Mouse (Mus musculus) small intestine, adult 2 months (tissue): ENCODE data around the gene Ccdc183. TPM values are rescaled to one million over a fixed set of nuclear protein-coding genes. Genes with fewer than 3 reads are reported as not detected.

Source experiments
- H3K27ac ChIP-seq: fragments of 200-500 bp; 2 replicates; pipeline ENCODE4 v1.5.1; 2012; ENCODE audit warnings: low read depth, low read length, control low read depth, inconsistent platforms; ENCODE audit not compliant: insufficient read depth
- H3K27me3 ChIP-seq: fragments of 200-500 bp; 2 replicates; pipeline ENCODE4 v1.6.1; 2012; ENCODE audit warnings: mild to moderate bottlenecking, moderate library complexity, low read length, inconsistent platforms; ENCODE audit not compliant: control insufficient read depth, insufficient read depth
- H3K36me3 ChIP-seq: fragments of 200-500 bp; 2 replicates; pipeline ENCODE4 v1.6.1; 2012; ENCODE audit warnings: mild to moderate bottlenecking, low read length, control low read depth, inconsistent platforms; ENCODE audit not compliant: control insufficient read depth, insufficient read depth
- H3K4me1 ChIP-seq: fragments of 200-500 bp; 2 replicates; pipeline ENCODE4 v1.6.1; 2012; ENCODE audit warnings: low read length, inconsistent platforms, mixed read lengths; ENCODE audit not compliant: control insufficient read depth, insufficient read depth, insufficient read length
- H3K4me3 ChIP-seq: fragments of 200-500 bp; 2 replicates; pipeline ENCODE4 v1.5.1; 2012; ENCODE audit warnings: low read depth, mild to moderate bottlenecking, control low read depth, inconsistent platforms, low read length, moderate library complexity
- CTCF ChIP-seq: fragments of 200-500 bp; IDR thresholded peaks from 2 replicates; pipeline ENCODE4 v1.5.1; 2012; ENCODE audit warnings: low read depth, mild to moderate bottlenecking, control low read depth, inconsistent platforms, low read length, moderate library complexity, mixed read lengths; ENCODE audit not compliant: insufficient replicate concordance, insufficient read length; ENCODE audit errors: extremely low read depth
- POLR2A ChIP-seq: fragments of 200-500 bp; IDR thresholded peaks from 2 replicates; pipeline ENCODE4 v1.6.1; 2012; ENCODE audit warnings: low read depth, mild to moderate bottlenecking, control low read depth, inconsistent platforms, low read length, moderate library complexity
- WGBS: fragments of 180-500 bp; shearing (Covaris S2); methylation state at CpG from one replicate; pipeline ENCODE4 v1.1.7; 2018; 5-methylcytosine and 5-hydroxymethylcytosine counted together
- polyA plus RNA-seq: library from polyadenylated mRNA; depleted of rRNA; stranded (reverse); fragments of >200 nt; gene quantifications from 2 replicates; pipeline ENCODE4 v1.2.3, GENCODE M21; 2012

Gene Ccdc183
- polyA plus RNA-seq, 1 experiment: not detected

- H3K36me3 ChIP-seq: peaks cover 48% of the 10 kb centered on the region
- no peaks in the 10 kb centered on the region for H3K27me3 ChIP-seq
- WGBS: 90% methylated on average over 8 of the region's 8 CpGs
- H3K4me3 ChIP-seq: no peak overlapping the region
- H3K27ac ChIP-seq: no peak overlapping the region
- H3K4me1 ChIP-seq: no peaks in the 10 kb centered on the region
- TF ChIP-seq POLR2A: no peak
- TF ChIP-seq CTCF: no peak
Measured at GRCm38 (mm10) chr2:25588227-25588907, 29.1 kb downstream of the Ccdc183 start.

GRCm38 (mm10) chr2:25587290-25587689 lies 30.2 kb downstream of the Ccdc183 start:
- Histone ChIP-seq H3K4me3 (no peak overlapping the region), H3K4me1 (no peaks in the 10 kb centered on the region; the same call in 1 of the 2 replicates), H3K27me3 (no peaks in the 10 kb centered on the region), H3K36me3 (peaks cover 40% of the 10 kb centered on the region), H3K27ac (no peak overlapping the region)
- no peak for TF ChIP-seq POLR2A
- no peak for TF ChIP-seq CTCF
- WGBS: 94% methylated on average over 8 of the region's 8 CpGs

- Histone ChIP-seq H3K36me3 (peaks cover 31% of the 10 kb centered on the region), H3K27ac (no peak overlapping the region), H3K4me1 (peaks cover 5% of the 10 kb centered on the region), H3K27me3 (no peaks in the 10 kb centered on the region), H3K4me3 (no peak overlapping the region)
- WGBS: 71% methylated on average over 3 of the region's 3 CpGs
- TF ChIP-seq CTCF (no peak), POLR2A (no peak)
Measured at GRCm38 (mm10) chr2:25585601-25586000, 31.9 kb downstream of the Ccdc183 start.

DNA sequence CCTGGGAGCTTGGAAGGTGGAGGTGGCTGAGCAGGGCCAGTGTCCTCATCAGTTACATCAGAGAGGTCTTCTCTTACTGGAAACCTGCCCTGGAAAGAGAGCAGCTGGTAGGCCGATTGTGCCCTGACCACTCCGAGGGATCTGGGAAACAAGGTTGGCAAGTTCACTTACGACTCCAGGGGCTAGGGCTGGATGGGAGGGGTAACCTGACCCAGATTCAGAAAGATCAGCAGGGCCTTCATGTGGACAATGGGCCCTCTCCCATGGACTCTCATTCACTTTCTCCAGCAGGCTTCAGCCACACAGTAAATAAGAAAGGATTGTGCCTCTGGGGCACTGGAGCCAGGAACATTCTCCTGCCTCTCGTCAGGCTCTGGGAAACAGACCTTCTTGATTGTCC lies 32.6 kb downstream of the Ccdc183 start:
- Histone ChIP-seq H3K36me3 (peaks cover 25% of the 10 kb centered on the region), H3K27me3 (0 out of 2 replicates have a peak, but pooled peaks cover 4% of the 10 kb centered on the region), H3K4me1 (peaks cover 10% of the 10 kb centered on the region), H3K27ac (no peak overlapping the region), H3K4me3 (no peak overlapping the region)
- WGBS: 85% methylated on average over 4 of the region's 4 CpGs
- TF ChIP-seq POLR2A (no peak), CTCF (no peak)

DNA sequence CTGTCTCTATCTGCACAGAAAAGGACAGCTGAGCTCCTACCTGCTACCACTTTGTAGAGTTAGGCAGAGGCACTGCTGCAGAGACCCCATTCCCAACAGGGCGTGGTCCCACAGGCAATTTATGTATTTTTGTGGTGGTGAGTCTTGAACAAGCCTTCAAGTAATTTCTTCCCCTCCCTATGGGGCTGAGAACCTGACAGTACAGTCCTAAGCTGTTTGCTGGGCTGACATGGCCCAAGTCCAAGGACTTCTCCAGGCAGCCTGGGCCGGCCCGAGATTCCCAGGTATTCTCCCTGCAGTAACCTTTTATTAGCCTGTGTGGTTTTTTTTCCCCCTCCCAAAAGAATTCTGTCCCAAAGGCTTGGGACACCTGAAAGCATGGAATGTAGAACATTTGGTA lies 33.3 kb downstream of the Ccdc183 start:
- Histone ChIP-seq H3K36me3 (peaks cover 25% of the 10 kb centered on the region), H3K4me3 (no peak overlapping the region), H3K4me1 (peaks cover 17% of the 10 kb centered on the region), H3K27me3 (peaks cover 11% of the 10 kb centered on the region), H3K27ac (no peak overlapping the region)
- no peak for TF ChIP-seq POLR2A
- no peak for TF ChIP-seq CTCF
- 63% methylated on average over 3 of the region's 3 CpGs for WGBS

DNA sequence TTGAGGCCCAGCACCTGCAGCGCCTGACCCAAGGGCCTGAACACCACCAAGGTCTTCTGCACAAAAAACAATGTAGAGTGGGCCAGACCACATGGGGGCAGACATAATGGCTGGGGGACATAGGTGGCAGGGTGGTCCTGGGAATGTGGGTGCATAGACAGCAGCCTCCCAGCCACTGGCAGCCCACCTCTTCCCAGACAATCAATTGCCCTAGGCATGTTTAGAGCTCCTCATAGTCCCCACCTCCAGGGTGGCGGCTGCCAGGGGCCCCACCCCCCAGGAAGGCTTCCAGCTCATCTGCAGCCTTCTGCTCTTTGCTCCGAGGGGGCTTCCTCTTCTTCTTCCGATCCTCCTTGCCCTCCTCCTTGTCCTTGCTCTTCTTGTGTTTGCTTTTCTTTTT lies 33.9 kb downstream of the Ccdc183 start:
- peaks cover 17% of the 10 kb centered on the region for H3K27me3 ChIP-seq
- no peak overlapping the region for H3K4me3 ChIP-seq
- peaks cover 21% of the 10 kb centered on the region for H3K4me1 ChIP-seq
- H3K36me3 ChIP-seq: peaks cover 25% of the 10 kb centered on the region
- TF ChIP-seq POLR2A (no peak), CTCF (no peak)
- H3K27ac ChIP-seq: no peak overlapping the region
- 68% methylated on average over 4 of the region's 4 CpGs for WGBS

DNA sequence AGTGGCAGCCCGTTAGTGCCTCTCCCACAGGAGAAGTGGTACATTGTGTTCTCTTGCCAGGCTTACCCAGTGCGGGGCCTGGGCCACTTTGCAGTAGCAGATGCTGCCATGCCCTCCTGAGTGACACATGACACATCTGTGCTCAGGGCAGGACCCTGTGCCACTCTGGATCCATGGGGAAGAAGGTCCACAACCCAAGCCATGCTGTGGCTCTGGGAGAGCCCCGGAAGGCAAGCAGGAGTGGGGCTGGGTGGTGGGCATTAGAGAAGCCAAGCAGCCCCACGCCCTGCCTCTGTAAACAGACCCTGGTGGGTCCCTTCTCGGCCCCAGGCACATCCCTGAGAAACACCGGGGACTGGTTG lies 34.4 kb downstream of the Ccdc183 start:
- WGBS: 63% methylated on average over 6 of the region's 6 CpGs
- H3K4me3 ChIP-seq: no peak overlapping the region
- TF ChIP-seq CTCF (no peak), POLR2A (no peak)
- H3K36me3 ChIP-seq: peaks cover 25% of the 10 kb centered on the region
- peaks cover 21% of the 10 kb centered on the region for H3K4me1 ChIP-seq
- H3K27me3 ChIP-seq: peaks cover 22% of the 10 kb centered on the region
- H3K27ac ChIP-seq: no peak overlapping the region
